Mouse (Mus musculus) thymus, adult 2 months (tissue): ENCODE measurements around the gene Gtf2h4. TPM values are rescaled to one million over a fixed set of nuclear protein-coding genes. Genes with fewer than 3 reads are reported as not detected.
A peak's percentile ranks its signal among the peaks of the same experiment; 100 is the strongest.

Source experiments
- DNase-seq: peaks from one replicate; pipeline ENCODE4 v3.0.0; 2021
- H3K27ac ChIP-seq: fragments of 200-500 bp; 2 replicates; pipeline ENCODE4 v1.5.1; 2012; ENCODE audit warnings: low read length, control low read depth; ENCODE audit not compliant: control insufficient read depth, insufficient read depth
- H3K27me3 ChIP-seq: fragments of 200-500 bp; 2 replicates; pipeline ENCODE4 v1.6.1; 2012; ENCODE audit warnings: mild to moderate bottlenecking, low read length, moderate library complexity, mixed read lengths; ENCODE audit not compliant: control insufficient read depth, insufficient read depth
- H3K36me3 ChIP-seq: fragments of 200-500 bp; 2 replicates; pipeline ENCODE4 v1.6.1; 2012; ENCODE audit warnings: mild to moderate bottlenecking, low read length, moderate library complexity; ENCODE audit not compliant: control insufficient read depth, insufficient read depth
- H3K4me1 ChIP-seq: fragments of 200-500 bp; replicated peaks from 2 replicates; pipeline ENCODE4 v1.6.1; 2012; ENCODE audit warnings: low read length; ENCODE audit not compliant: control insufficient read depth, insufficient read depth
- H3K4me3 ChIP-seq: fragments of 200-500 bp; 2 replicates; pipeline ENCODE4 v1.5.1; 2012; ENCODE audit warnings: mild to moderate bottlenecking, low read length, control low read depth, moderate library complexity; ENCODE audit not compliant: control insufficient read depth, insufficient read depth
- CTCF ChIP-seq: fragments of 200-500 bp; IDR thresholded peaks from 2 replicates; pipeline ENCODE4 v1.5.1; 2012; ENCODE audit warnings: mild to moderate bottlenecking, control low read depth, low read length, moderate library complexity, borderline replicate concordance; ENCODE audit not compliant: control insufficient read depth, poor library complexity, insufficient read depth; ENCODE audit errors: extremely low read depth
- POLR2A ChIP-seq: fragments of 200-500 bp; IDR thresholded peaks from 2 replicates; pipeline ENCODE4 v1.6.1; 2012; ENCODE audit warnings: mild to moderate bottlenecking, low read length, control low read depth, moderate library complexity; ENCODE audit not compliant: control insufficient read depth, poor library complexity, insufficient read depth; ENCODE audit errors: extremely low read depth
- WGBS: fragments of 180-500 bp; shearing (Covaris S2); methylation state at CpG from one replicate; pipeline ENCODE4 v1.1.7; 2018; 5-methylcytosine and 5-hydroxymethylcytosine counted together
- polyA plus RNA-seq: library from polyadenylated mRNA; depleted of rRNA; stranded (reverse); fragments of >200 nt; gene quantifications from 2 replicates; pipeline ENCODE4 v1.2.3, GENCODE M21; 2012; rRNA removed

Gtf2h4 gene
- polyA plus RNA-seq, 1 experiment: 352 TPM

- no peak for DNase-seq
- Histone ChIP-seq H3K36me3 (no peaks in the 10 kb centered on the region), H3K4me1 (peaks cover 6% of the 10 kb centered on the region), H3K4me3 (no peak overlapping the region), H3K27ac (no peak overlapping the region), H3K27me3 (no peaks in the 10 kb centered on the region; the same call in 1 of the 2 replicates)
- 85% methylated on average over 3 of the region's 3 CpGs for WGBS
- TF ChIP-seq CTCF: no peak
- TF ChIP-seq POLR2A: no peak
These were observed 38.3 kb downstream of the Gtf2h4 start for GRCm38 (mm10) chr17:35635202-35635601.

- Histone ChIP-seq H3K36me3 (no peaks in the 10 kb centered on the region), H3K4me3 (no peak overlapping the region), H3K27ac (no peak overlapping the region), H3K27me3 (no peaks in the 10 kb centered on the region; the same call in 1 of the 2 replicates), H3K4me1 (peaks cover 6% of the 10 kb centered on the region; the same call in 1 of the 2 replicates)
- 32% methylated on average over 1 of the region's 1 CpGs for WGBS
- no peak for DNase-seq
- 0 out of 2 replicates have a peak, but pooled peaks have one; percentile 19 for TF ChIP-seq CTCF
- TF ChIP-seq POLR2A: no peak
These were observed 39.5 kb downstream of the Gtf2h4 start for GRCm38 (mm10) chr17:35633992-35634391.

GRCm38 (mm10) chr17:35626537-35626936 lies 47.0 kb downstream of the Gtf2h4 start, which contains the start of gene Gm9573:
TSS of gene Gm9573 (minus strand) at chr17:35626637.
- WGBS: 81% methylated on average over 7 of the region's 7 CpGs
- Histone ChIP-seq H3K4me3 (no peak within 1 kb of the TSS), H3K36me3 (no peaks in the 10 kb centered on the region), H3K4me1 (no peaks in the 10 kb centered on the region), H3K27ac (no peak within 1 kb of the TSS), H3K27me3 (no peaks in the 10 kb centered on the region)
- no peak for DNase-seq
- TF ChIP-seq POLR2A: no peak
- no peak for TF ChIP-seq CTCF

Other genes starting within 250 kb of the Gtf2h4 start
- 115 and 165 TPM in 2 replicates for gene H2-Q6, start 248.9 kb downstream of the Gtf2h4 start, polyA plus RNA-seq
- 412 and 617 TPM in 2 replicates for gene H2-Q7, start 234.6 kb downstream of the Gtf2h4 start, polyA plus RNA-seq
- gene H2-Q10, start 203.7 kb downstream of the Gtf2h4 start, polyA plus RNA-seq: 15.3 and 18.6 TPM in 2 replicates
- gene Pou5f1, start 167.7 kb downstream of the Gtf2h4 start, polyA plus RNA-seq: 0.50 and 0.71 TPM in 2 replicates
- gene Tcf19, start 156.9 kb downstream of the Gtf2h4 start, polyA plus RNA-seq: 64.4 and 92.6 TPM in 2 replicates
- 19.3 and 19.5 TPM in 2 replicates for gene Cchcr1, start 156.6 kb downstream of the Gtf2h4 start, polyA plus RNA-seq
- 10.2 and 11.2 TPM in 2 replicates for gene Psors1c2, start 140.5 kb downstream of the Gtf2h4 start, polyA plus RNA-seq
- 1.8 and 3.3 TPM in 2 replicates for gene Cdsn, start 121.6 kb downstream of the Gtf2h4 start, polyA plus RNA-seq
- 0.58 and 0.59 TPM in 2 replicates for gene 2300002M23Rik, start 106.3 kb downstream of the Gtf2h4 start, polyA plus RNA-seq
- gene Sfta2, start 72.2 kb downstream of the Gtf2h4 start, polyA plus RNA-seq: 0.82 and 1.3 TPM in 2 replicates
- gene Gm9573, start 47.1 kb downstream of the Gtf2h4 start, polyA plus RNA-seq: 0.09 and 0.23 TPM in 2 replicates
- gene Mucl3, start 30.0 kb downstream of the Gtf2h4 start, polyA plus RNA-seq: 0.05 and 0.11 TPM in 2 replicates
- gene Vars2, start 6.1 kb downstream of the Gtf2h4 start, polyA plus RNA-seq: 153 and 171 TPM in 2 replicates
- 33.6 and 43.6 TPM in 2 replicates for gene Ddr1, start 30.9 kb upstream of the Gtf2h4 start, polyA plus RNA-seq
- 6.2 and 6.4 TPM in 2 replicates for gene Ier3, start 147.9 kb upstream of the Gtf2h4 start, polyA plus RNA-seq
- 62.4 and 70.4 TPM in 2 replicates for gene Flot1, start 149.5 kb upstream of the Gtf2h4 start, polyA plus RNA-seq
- gene Tubb5, start 164.6 kb upstream of the Gtf2h4 start, polyA plus RNA-seq: 1,522 and 2,049 TPM in 2 replicates
- gene Mdc1, start 167.8 kb upstream of the Gtf2h4 start, polyA plus RNA-seq: 17.4 and 22.4 TPM in 2 replicates
- 82.8 and 111 TPM in 2 replicates for gene Nrm, start 187.6 kb upstream of the Gtf2h4 start, polyA plus RNA-seq
- gene Ppp1r18, start 191.9 kb upstream of the Gtf2h4 start, polyA plus RNA-seq: 174 and 176 TPM in 2 replicates
- gene Dhx16, start 206.1 kb upstream of the Gtf2h4 start, polyA plus RNA-seq: 174 and 182 TPM in 2 replicates
- gene 2310061I04Rik, start 223.7 kb upstream of the Gtf2h4 start, polyA plus RNA-seq: 73.4 and 86.8 TPM in 2 replicates
- 63.9 and 64.9 TPM in 2 replicates for gene Atat1, start 236.3 kb upstream of the Gtf2h4 start, polyA plus RNA-seq
- gene Mrps18b, start 242.7 kb upstream of the Gtf2h4 start, polyA plus RNA-seq: 67.6 and 69.7 TPM in 2 replicates
- 63.0 and 65.6 TPM in 2 replicates for gene Ppp1r10, start 242.7 kb upstream of the Gtf2h4 start, polyA plus RNA-seq